Mouse (Mus musculus): ENCODE results near the gene Itga8.

DNA sequence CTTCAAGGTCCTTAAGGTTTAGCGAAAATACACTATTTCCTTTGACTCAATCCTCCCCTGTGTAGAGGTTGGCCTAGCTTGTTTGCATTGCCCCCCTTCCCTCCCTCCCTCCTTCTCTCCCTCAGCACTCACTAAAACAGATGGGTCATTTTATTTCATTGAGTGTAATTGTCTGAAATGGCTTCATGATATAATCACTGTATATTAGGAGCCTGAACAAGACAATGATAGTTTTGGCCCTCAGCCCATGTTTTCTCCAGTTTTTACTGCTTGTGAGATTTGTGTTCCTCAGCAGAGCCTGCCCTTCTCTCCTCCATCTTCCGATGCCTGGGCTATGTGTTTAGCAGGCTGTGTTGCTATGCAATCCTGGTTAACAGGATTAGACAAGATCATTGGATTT, 80.1 kb downstream of the Itga8 start:
- TF ChIP-seq CTCF (IDR thresholded peaks at IDR 0.05; ENCODE audit: extremely low read depth, insufficient read depth, insufficient read length, insufficient replicate concordance) (no peak), POLR2A (IDR thresholded peaks at IDR 0.05; ENCODE audit: low read depth, low read length) (no peak)
